Mouse (Mus musculus): ENCODE measurements at regions not wholly inside any gene's neighbourhood (a gene's known extent, or its start where the extent isn't known, plus 50 kb on each side); places are given as distances from the start of the nearest gene placed in this dataset.
"Not testable (repeated sequence)": the region's sequence is repeated elsewhere in the genome, so short reads cannot be mapped to it uniquely, and the experiment has no call there.

GRCm38 (mm10) chr3:83516614-83517013 lies 249.5 kb upstream of the Sfrp2 start:
- H3K4me3 ChIP-seq (replicated peaks) = no peak overlapping the region
- H3K4me1 ChIP-seq (replicated peaks) = no peaks in the 10 kb centered on the region
- no peaks in the 10 kb centered on the region for H3K9me3 ChIP-seq
- H3K27me3 ChIP-seq (replicated peaks) = no peaks in the 10 kb centered on the region
- no peak for ATAC-seq
- H3K9ac ChIP-seq = no peak overlapping the region
- H3K36me3 ChIP-seq = no peaks in the 10 kb centered on the region
- no peak overlapping the region for H3K4me2 ChIP-seq (replicated peaks)
- no peak overlapping the region for H3K27ac ChIP-seq
- WGBS = 58% methylated on average over 4 of the region's 4 CpGs

GRCm38 (mm10) chr3:83517914-83518635 lies 248.0 kb upstream of the Sfrp2 start:
- no peak for ATAC-seq
- Histone ChIP-seq H3K4me3 (replicated peaks) (no peak overlapping the region), H3K27me3 (replicated peaks) (no peaks in the 10 kb centered on the region), H3K27ac (no peak overlapping the region), H3K4me2 (replicated peaks) (no peak overlapping the region), H3K4me1 (replicated peaks) (no peaks in the 10 kb centered on the region), H3K9me3 (no peaks in the 10 kb centered on the region), H3K9ac (no peak overlapping the region), H3K36me3 (no peaks in the 10 kb centered on the region)
- WGBS = 61% methylated on average over 6 of the region's 6 CpGs

GRCm38 (mm10) chr3:83530243-83530847 lies 235.8 kb upstream of the Sfrp2 start:
- no peaks in the 10 kb centered on the region for H3K27me3 ChIP-seq (replicated peaks)
- H3K4me2 ChIP-seq (replicated peaks) = no peak overlapping the region
- H3K4me1 ChIP-seq (replicated peaks) = no peaks in the 10 kb centered on the region
- WGBS = 59% methylated on average over 4 of the region's 4 CpGs
- H3K9ac ChIP-seq = no peak overlapping the region
- no peak for ATAC-seq
- no peaks in the 10 kb centered on the region for H3K9me3 ChIP-seq
- no peak overlapping the region for H3K27ac ChIP-seq
- no peak overlapping the region for H3K4me3 ChIP-seq (replicated peaks)
- no peaks in the 10 kb centered on the region for H3K36me3 ChIP-seq

GRCm38 (mm10) chr3:83536624-83537023 lies 229.5 kb upstream of the Sfrp2 start:
- not testable (repeated sequence) for H3K4me3 ChIP-seq (replicated peaks); ATAC-seq; H3K36me3 ChIP-seq; H3K4me1 ChIP-seq (replicated peaks); H3K4me2 ChIP-seq (replicated peaks); H3K27me3 ChIP-seq (replicated peaks); H3K9ac ChIP-seq; H3K27ac ChIP-seq; H3K9me3 ChIP-seq
- WGBS = 39% methylated on average over 5 of the region's 5 CpGs

GRCm38 (mm10) chr3:83537231-83537630 lies 228.9 kb upstream of the Sfrp2 start:
- Histone ChIP-seq H3K4me2 (replicated peaks) (no peak overlapping the region), H3K4me1 (replicated peaks) (no peaks in the 10 kb centered on the region), H3K27ac (no peak overlapping the region), H3K4me3 (replicated peaks) (no peak overlapping the region), H3K9ac (no peak overlapping the region), H3K36me3 (no peaks in the 10 kb centered on the region), H3K27me3 (replicated peaks) (no peaks in the 10 kb centered on the region), H3K9me3 (no peaks in the 10 kb centered on the region)
- no peak for ATAC-seq
- 40% methylated on average over 4 of the region's 4 CpGs for WGBS

- WGBS = 58% methylated on average over 7 of the region's 7 CpGs
- Histone ChIP-seq H3K4me3 (replicated peaks) (no peak overlapping the region), H3K27me3 (replicated peaks) (no peaks in the 10 kb centered on the region), H3K27ac (no peak overlapping the region), H3K9me3 (no peaks in the 10 kb centered on the region), H3K36me3 (no peaks in the 10 kb centered on the region), H3K4me1 (replicated peaks) (no peaks in the 10 kb centered on the region), H3K9ac (no peak overlapping the region), H3K4me2 (replicated peaks) (no peak overlapping the region)
- ATAC-seq = no peak
These were observed 228.4 kb upstream of the Sfrp2 start for GRCm38 (mm10) chr3:83537711-83538110.

- Histone ChIP-seq H3K27ac (no peak overlapping the region), H3K27me3 (replicated peaks) (no peaks in the 10 kb centered on the region)
These were observed 227.2 kb upstream of the Sfrp2 start for GRCm38 (mm10) chr3:83538898-83539297.

GRCm38 (mm10) chr3:83540997-83541932 lies 224.9 kb upstream of the Sfrp2 start:
- no peaks in the 10 kb centered on the region for H3K27me3 ChIP-seq (replicated peaks)
- H3K27ac ChIP-seq = no peak overlapping the region
- no peak for ATAC-seq
- H3K4me2 ChIP-seq (replicated peaks) = no peak overlapping the region
- 67% methylated on average over 11 of the region's 11 CpGs for WGBS
- no peaks in the 10 kb centered on the region for H3K9me3 ChIP-seq
- no peak overlapping the region for H3K9ac ChIP-seq
- no peak overlapping the region for H3K4me3 ChIP-seq (replicated peaks)
- H3K36me3 ChIP-seq = no peaks in the 10 kb centered on the region
- no peaks in the 10 kb centered on the region for H3K4me1 ChIP-seq (replicated peaks)

More at GRCm38 (mm10) chr3:83538898-83539297, 227.2 kb upstream of the Sfrp2 start:
- Histone ChIP-seq H3K4me1 (replicated peaks) (no peaks in the 10 kb centered on the region), H3K9ac (no peak overlapping the region), H3K4me2 (replicated peaks) (no peak overlapping the region), H3K4me3 (replicated peaks) (no peak overlapping the region), H3K9me3 (no peaks in the 10 kb centered on the region), H3K36me3 (no peaks in the 10 kb centered on the region)
- no peak for ATAC-seq
- WGBS = 62% methylated on average over 2 of the region's 2 CpGs

GRCm38 (mm10) chr3:83552516-83553139 lies 213.5 kb upstream of the Sfrp2 start:
- Histone ChIP-seq H3K9ac (no peak overlapping the region), H3K4me2 (replicated peaks) (no peak overlapping the region), H3K9me3 (no peaks in the 10 kb centered on the region), H3K4me1 (replicated peaks) (no peaks in the 10 kb centered on the region), H3K36me3 (no peaks in the 10 kb centered on the region), H3K27me3 (replicated peaks) (no peaks in the 10 kb centered on the region), H3K27ac (peak overlapping the region; percentile 38; the same call in 1 of the 2 replicates), H3K4me3 (replicated peaks) (no peak overlapping the region)
- 59% methylated on average over 9 of the region's 9 CpGs for WGBS
- ATAC-seq = 0 out of 2 replicates have a peak, but pooled peaks have one; percentile 55

- ATAC-seq = no peak
- Histone ChIP-seq H3K27ac (0 out of 2 replicates have a peak overlapping the region, but pooled peaks have one; percentile 58), H3K9ac (no peak overlapping the region), H3K4me1 (replicated peaks) (no peaks in the 10 kb centered on the region), H3K9me3 (no peaks in the 10 kb centered on the region), H3K36me3 (no peaks in the 10 kb centered on the region), H3K4me2 (replicated peaks) (no peak overlapping the region), H3K27me3 (replicated peaks) (no peaks in the 10 kb centered on the region), H3K4me3 (replicated peaks) (no peak overlapping the region)
- 55% methylated on average over 11 of the region's 11 CpGs for WGBS
These were observed 212.3 kb upstream of the Sfrp2 start for GRCm38 (mm10) chr3:83553858-83554257.

GRCm38 (mm10) chr3:83556788-83557515 lies 209.2 kb upstream of the Sfrp2 start:
- no peak overlapping the region for H3K4me3 ChIP-seq (replicated peaks)
- no peak overlapping the region for H3K9ac ChIP-seq
- WGBS = 84% methylated on average over 10 of the region's 10 CpGs
- H3K27me3 ChIP-seq (replicated peaks) = no peaks in the 10 kb centered on the region
- no peak overlapping the region for H3K27ac ChIP-seq
- H3K4me2 ChIP-seq (replicated peaks) = no peak overlapping the region
- no peaks in the 10 kb centered on the region for H3K4me1 ChIP-seq (replicated peaks)
- H3K9me3 ChIP-seq = no peaks in the 10 kb centered on the region
- H3K36me3 ChIP-seq = no peaks in the 10 kb centered on the region
- ATAC-seq = no peak

Data from intestine, embryonic 15.5 days (tissue).